Mouse (Mus musculus) embryonic fibroblast, embryonic 13.5 days (primary cell): ENCODE results near the gene Atg101.

Experiments
- CTCF ChIP-seq: IDR thresholded peaks from 2 replicates; pipeline ENCODE4 v1.5.1; 2011; ENCODE audit warnings: mild to moderate bottlenecking, control low read depth, low read length, moderate library complexity, borderline replicate concordance; ENCODE audit not compliant: insufficient read depth
- POLR2A ChIP-seq: IDR thresholded peaks from 2 replicates; pipeline ENCODE4 v1.6.1; 2011; ENCODE audit warnings: low read depth, mild to moderate bottlenecking, control low read depth, low read length, moderate library complexity

DNA sequence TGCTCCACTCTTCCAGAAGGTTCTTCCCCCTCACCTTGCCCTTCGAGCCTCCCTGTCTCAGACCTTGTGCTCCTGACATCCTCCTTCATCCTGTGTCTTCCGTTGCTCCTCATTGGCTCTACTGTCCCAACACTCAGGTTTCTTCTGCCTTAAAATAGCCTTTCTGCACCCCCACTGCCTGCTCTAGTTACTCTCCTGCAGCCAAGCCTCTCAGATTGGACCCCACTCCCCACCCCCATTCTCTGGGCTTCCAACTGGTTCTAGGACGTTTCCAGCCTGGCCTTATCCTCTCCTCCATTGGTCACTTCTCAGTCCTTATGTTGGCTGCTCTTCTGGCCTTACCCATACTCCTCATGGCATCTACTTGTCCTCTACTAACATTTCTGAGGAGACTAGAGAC is 18.1 kb downstream of the Atg101 start:
- no peak for TF ChIP-seq POLR2A
- TF ChIP-seq CTCF, result no peak
